Mouse (Mus musculus): ENCODE results near the gene Snd1. TPM values are rescaled to one million over a fixed set of nuclear protein-coding genes. Genes with fewer than 3 reads are reported as not detected.

The Snd1 gene
- polyA plus RNA-seq, 1 experiment from 2014 or later = 128 TPM

DNA sequence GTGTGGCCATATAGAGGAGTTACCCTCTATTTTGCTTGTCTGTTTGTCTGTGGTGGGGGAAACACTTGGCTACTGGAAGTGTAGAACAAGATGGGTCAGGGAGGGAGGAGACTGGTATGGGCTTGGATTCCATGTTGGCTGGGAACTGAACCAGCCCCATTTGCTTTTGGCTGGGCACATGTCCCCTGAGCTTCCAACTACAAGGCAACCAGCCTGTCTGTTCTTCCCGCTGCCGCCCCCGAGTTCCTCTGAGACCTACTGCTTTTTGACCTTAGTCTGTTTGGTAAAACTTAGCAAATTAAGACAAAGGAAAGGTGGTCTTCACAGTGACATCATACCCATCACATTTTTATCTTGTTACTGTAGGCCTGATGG is 397.5 kb downstream of the Snd1 start:
- 95% methylated on average over 3 of the region's 3 CpGs for WGBS
- no peaks in the 10 kb centered on the region for H3K27me3 ChIP-seq (ENCODE audit: control insufficient read depth, insufficient read depth, low read depth, low read length)
- no peak overlapping the region for H3K4me3 ChIP-seq (ENCODE audit: low read length)
- H3K27ac ChIP-seq (ENCODE audit: low read length) = no peak overlapping the region
- H3K9me3 ChIP-seq (ENCODE audit: control insufficient read depth, low read length) = no peaks in the 10 kb centered on the region
- 0 out of 2 replicates have a peak, but pooled peaks cover 5% of the 10 kb centered on the region for H3K4me1 ChIP-seq (replicated peaks; ENCODE audit: control insufficient read depth, insufficient read depth, low read length)
- no peak for ATAC-seq (ENCODE audit: low read depth)
- no peak overlapping the region for H3K9ac ChIP-seq (ENCODE audit: low read length)
- H3K4me2 ChIP-seq (ENCODE audit: low read depth, low read length) = no peak overlapping the region
- H3K36me3 ChIP-seq (ENCODE audit: control insufficient read depth, insufficient read depth, low read length) = 0 out of 2 replicates have a peak, but pooled peaks cover 2% of the 10 kb centered on the region

DNA sequence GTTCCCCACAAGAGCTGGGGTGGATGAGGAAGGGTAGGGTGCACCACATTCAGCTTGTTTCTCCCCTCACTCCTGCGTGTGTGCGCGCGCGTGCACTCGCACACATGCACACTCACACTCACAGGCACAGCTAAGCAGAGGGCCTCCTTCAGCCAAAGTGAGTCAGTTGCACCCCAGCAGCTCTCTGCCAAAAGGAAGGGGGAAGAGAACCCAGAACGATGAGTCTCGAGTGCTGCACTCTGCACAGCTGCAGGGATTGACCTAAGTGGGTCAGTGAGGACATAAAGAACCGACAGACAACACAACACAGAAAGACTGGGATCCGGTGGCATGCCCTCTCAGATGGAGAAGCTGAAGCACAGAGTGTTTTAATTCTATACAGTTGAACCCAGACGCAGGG is 399.1 kb downstream of the Snd1 start:
- no peaks in the 10 kb centered on the region for H3K9me3 ChIP-seq (ENCODE audit: control insufficient read depth, low read length)
- 73% methylated on average over 11 of the region's 11 CpGs for WGBS
- H3K9ac ChIP-seq (ENCODE audit: low read length) = no peak overlapping the region
- no peaks in the 10 kb centered on the region for H3K4me1 ChIP-seq (replicated peaks; ENCODE audit: control insufficient read depth, insufficient read depth, low read length)
- H3K4me3 ChIP-seq (ENCODE audit: low read length) = no peak overlapping the region
- H3K27me3 ChIP-seq (ENCODE audit: control insufficient read depth, insufficient read depth, low read depth, low read length) = no peaks in the 10 kb centered on the region
- no peak for ATAC-seq (ENCODE audit: low read depth)
- H3K36me3 ChIP-seq (ENCODE audit: control insufficient read depth, insufficient read depth, low read length) = 0 out of 2 replicates have a peak, but pooled peaks cover 2% of the 10 kb centered on the region
- no peak overlapping the region for H3K27ac ChIP-seq (ENCODE audit: low read length)
- no peak overlapping the region for H3K4me2 ChIP-seq (ENCODE audit: low read depth, low read length)

DNA sequence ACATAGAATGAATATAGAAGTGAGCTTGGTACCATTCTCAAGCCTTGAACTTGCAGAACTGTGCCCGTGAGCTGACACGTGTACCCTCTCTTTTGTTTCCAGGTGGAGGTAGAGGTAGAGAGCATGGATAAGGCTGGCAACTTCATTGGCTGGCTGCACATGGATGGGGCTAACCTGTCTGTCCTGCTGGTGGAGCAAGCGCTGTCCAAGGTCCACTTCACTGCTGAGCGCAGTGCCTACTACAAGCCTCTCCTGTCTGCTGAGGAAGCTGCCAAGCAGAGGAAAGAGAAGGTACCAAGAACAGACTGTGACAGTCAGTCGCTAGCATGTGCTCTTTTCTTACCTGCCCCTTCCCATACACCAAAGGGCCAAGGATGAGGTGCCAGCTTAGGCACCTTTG is 399.8 kb downstream of the Snd1 start:
- Histone ChIP-seq H3K36me3 (ENCODE audit: control insufficient read depth, insufficient read depth, low read length) (0 out of 2 replicates have a peak, but pooled peaks cover 2% of the 10 kb centered on the region), H3K4me1 (replicated peaks; ENCODE audit: control insufficient read depth, insufficient read depth, low read length) (no peaks in the 10 kb centered on the region), H3K4me2 (ENCODE audit: low read depth, low read length) (no peak overlapping the region), H3K4me3 (ENCODE audit: low read length) (no peak overlapping the region), H3K9me3 (ENCODE audit: control insufficient read depth, low read length) (no peaks in the 10 kb centered on the region), H3K27me3 (ENCODE audit: control insufficient read depth, insufficient read depth, low read depth, low read length) (no peaks in the 10 kb centered on the region), H3K27ac (ENCODE audit: low read length) (no peak overlapping the region), H3K9ac (ENCODE audit: low read length) (no peak overlapping the region)
- no peak for ATAC-seq (ENCODE audit: low read depth)
- 91% methylated on average over 5 of the region's 5 CpGs for WGBS

DNA sequence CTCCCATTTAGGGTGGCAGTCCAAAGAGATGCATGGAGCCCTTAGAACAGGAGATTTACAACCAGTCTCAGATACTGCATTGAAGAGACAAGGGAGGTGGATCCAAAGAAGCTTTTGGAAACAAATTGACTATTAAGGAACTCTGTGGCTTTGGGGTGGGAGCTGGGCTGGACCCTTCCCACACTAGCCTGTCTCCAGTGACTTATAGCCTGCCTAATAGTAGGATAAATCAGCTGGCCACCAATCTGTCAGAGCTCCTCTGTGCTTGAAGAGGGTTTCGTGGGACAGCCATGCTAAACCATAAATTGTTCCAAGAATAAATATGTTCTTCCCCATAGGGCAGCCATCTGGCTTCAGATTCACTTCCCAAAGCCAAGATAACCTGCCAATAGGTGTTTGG is 400.4 kb downstream of the Snd1 start:
- no peak overlapping the region for H3K4me2 ChIP-seq (ENCODE audit: low read depth, low read length)
- no peaks in the 10 kb centered on the region for H3K4me1 ChIP-seq (replicated peaks; ENCODE audit: control insufficient read depth, insufficient read depth, low read length)
- ATAC-seq (ENCODE audit: low read depth) = no peak
- H3K27me3 ChIP-seq (ENCODE audit: control insufficient read depth, insufficient read depth, low read depth, low read length) = no peaks in the 10 kb centered on the region
- no peak overlapping the region for H3K4me3 ChIP-seq (ENCODE audit: low read length)
- peaks cover 5% of the 10 kb centered on the region; the same call in 1 of the 2 replicates for H3K36me3 ChIP-seq (ENCODE audit: control insufficient read depth, insufficient read depth, low read length)
- H3K9ac ChIP-seq (ENCODE audit: low read length) = no peak overlapping the region
- H3K9me3 ChIP-seq (ENCODE audit: control insufficient read depth, low read length) = no peaks in the 10 kb centered on the region
- 88% methylated on average over 1 of the region's 1 CpGs for WGBS
- H3K27ac ChIP-seq (ENCODE audit: low read length) = no peak overlapping the region

DNA sequence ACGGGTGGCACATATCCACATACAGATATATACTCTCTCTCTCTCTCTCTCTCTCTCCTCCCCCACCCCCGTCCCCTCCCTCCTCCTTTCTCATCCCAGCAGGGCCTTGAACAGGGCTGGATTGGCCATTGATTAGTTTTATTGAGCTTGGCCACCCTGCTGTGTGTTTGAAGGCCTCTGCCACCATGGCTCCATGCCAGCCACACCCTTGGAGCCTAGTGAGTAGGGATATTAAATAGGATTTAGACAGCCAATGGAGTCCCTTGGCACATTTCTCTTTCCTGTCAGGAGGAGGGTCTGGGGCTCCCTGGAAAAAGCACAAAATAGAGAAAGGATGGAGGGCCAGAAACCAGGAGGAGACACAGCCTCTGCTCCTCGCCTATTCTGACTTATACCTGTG is 401.6 kb downstream of the Snd1 start:
- H3K27ac ChIP-seq (ENCODE audit: low read length) = no peak overlapping the region
- H3K4me3 ChIP-seq (ENCODE audit: low read length) = no peak overlapping the region
- no peak overlapping the region for H3K9ac ChIP-seq (ENCODE audit: low read length)
- H3K36me3 ChIP-seq (ENCODE audit: control insufficient read depth, insufficient read depth, low read length) = peaks cover 6% of the 10 kb centered on the region; the same call in 1 of the 2 replicates
- H3K4me1 ChIP-seq (replicated peaks; ENCODE audit: control insufficient read depth, insufficient read depth, low read length) = no peaks in the 10 kb centered on the region
- no peaks in the 10 kb centered on the region for H3K9me3 ChIP-seq (ENCODE audit: control insufficient read depth, low read length)
- no peaks in the 10 kb centered on the region for H3K27me3 ChIP-seq (ENCODE audit: control insufficient read depth, insufficient read depth, low read depth, low read length)
- H3K4me2 ChIP-seq (ENCODE audit: low read depth, low read length) = no peak overlapping the region
- 63% methylated on average over 3 of the region's 3 CpGs for WGBS
- no peak for ATAC-seq (ENCODE audit: low read depth)

DNA sequence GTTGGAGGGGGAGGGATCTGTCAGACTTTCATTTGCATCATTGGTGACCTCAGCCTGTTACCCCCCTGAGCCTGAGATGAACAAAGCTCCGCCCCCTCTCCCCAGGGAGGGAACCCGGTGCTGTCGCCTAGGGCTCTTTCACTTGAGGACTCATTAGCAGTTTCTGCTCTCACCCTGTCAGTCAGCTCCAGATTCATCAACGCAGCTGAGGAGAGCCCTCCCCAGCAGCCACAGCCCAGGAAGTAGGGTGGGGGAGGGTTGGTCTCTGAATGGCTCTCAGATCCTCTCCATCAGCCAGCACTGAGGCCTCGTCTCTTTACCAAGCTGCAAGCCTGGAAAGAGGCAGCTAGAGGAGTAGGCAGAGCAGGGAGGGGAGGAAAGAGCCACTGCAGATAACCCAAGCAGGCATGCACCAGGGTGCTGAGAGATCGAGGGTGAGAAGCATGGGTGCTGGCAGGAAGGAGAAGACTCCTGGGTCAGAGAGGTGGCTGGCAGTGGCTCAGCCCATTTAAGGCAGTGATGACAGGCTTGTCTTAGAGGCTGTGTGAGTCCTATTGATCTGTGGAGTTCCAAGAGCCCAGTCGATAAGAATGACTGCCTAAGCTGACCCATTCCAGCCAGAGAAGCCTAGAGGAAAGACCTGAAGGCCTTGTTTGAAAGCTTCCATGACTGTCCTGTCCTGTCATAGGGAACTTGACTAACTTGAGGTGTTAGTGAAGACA is 403.2 kb downstream of the Snd1 start:
- Histone ChIP-seq H3K4me3 (ENCODE audit: low read length) (no peak overlapping the region), H3K9me3 (ENCODE audit: control insufficient read depth, low read length) (no peaks in the 10 kb centered on the region), H3K9ac (ENCODE audit: low read length) (no peak overlapping the region), H3K27me3 (ENCODE audit: control insufficient read depth, insufficient read depth, low read depth, low read length) (no peaks in the 10 kb centered on the region), H3K27ac (ENCODE audit: low read length) (no peak overlapping the region), H3K4me1 (replicated peaks; ENCODE audit: control insufficient read depth, insufficient read depth, low read length) (no peaks in the 10 kb centered on the region), H3K36me3 (ENCODE audit: control insufficient read depth, insufficient read depth, low read length) (peaks cover 6% of the 10 kb centered on the region), H3K4me2 (ENCODE audit: low read depth, low read length) (no peak overlapping the region)
- 28% methylated on average over 7 of the region's 7 CpGs for WGBS
- ATAC-seq (ENCODE audit: low read depth) = peak; percentile 32; the same call in 1 of the 2 replicates

DNA sequence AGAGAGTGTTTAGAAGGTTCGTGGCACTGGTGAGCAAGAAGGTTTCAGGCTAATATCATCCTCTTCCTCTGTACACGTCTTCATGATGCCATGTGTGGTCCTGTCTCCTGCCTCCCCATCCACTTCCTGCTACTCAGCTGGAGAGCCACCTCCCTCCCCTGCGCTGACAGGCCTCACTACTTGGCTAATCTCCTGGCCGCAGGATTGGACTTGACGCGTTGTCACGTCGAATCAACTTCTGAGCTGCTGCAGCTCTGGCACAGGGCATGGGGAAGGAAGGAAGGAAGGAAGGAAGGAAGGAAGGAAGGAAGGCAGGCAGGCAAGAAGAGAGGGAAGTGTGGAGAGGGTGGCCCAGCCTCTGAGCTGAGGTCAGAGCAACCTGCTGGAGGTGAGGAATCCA is 404.4 kb downstream of the Snd1 start:
- Histone ChIP-seq H3K27me3 (ENCODE audit: control insufficient read depth, insufficient read depth, low read depth, low read length) (no peaks in the 10 kb centered on the region), H3K4me1 (replicated peaks; ENCODE audit: control insufficient read depth, insufficient read depth, low read length) (no peaks in the 10 kb centered on the region), H3K4me2 (ENCODE audit: low read depth, low read length) (no peak overlapping the region), H3K9ac (ENCODE audit: low read length) (no peak overlapping the region), H3K9me3 (ENCODE audit: control insufficient read depth, low read length) (no peaks in the 10 kb centered on the region), H3K27ac (ENCODE audit: low read length) (no peak overlapping the region), H3K36me3 (ENCODE audit: control insufficient read depth, insufficient read depth, low read length) (peaks cover 7% of the 10 kb centered on the region), H3K4me3 (ENCODE audit: low read length) (no peak overlapping the region)
- 70% methylated on average over 8 of the region's 8 CpGs for WGBS
- no peak for ATAC-seq (ENCODE audit: low read depth)

DNA sequence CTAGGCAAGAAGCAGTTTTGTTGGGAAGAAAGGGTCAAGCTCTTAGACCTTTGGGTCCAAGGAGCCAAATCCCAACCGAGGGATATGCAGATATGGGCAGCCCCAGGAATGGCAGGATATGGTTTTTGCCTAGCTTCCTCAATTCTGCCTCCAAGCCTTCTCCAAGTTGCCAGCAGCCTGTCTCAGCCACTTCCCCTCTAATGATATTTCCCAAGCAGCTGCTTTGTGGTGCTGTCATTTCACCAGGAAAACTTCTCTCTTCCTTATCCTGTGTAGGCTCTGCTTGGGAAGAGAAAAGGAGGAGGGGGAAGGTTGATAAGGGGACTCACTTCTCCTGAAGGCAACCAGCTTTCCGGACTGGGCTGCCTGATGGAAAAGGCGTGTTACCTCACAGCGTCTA is 406.0 kb downstream of the Snd1 start:
- WGBS = 62% methylated on average over 4 of the region's 4 CpGs
- Histone ChIP-seq H3K9me3 (ENCODE audit: control insufficient read depth, low read length) (no peaks in the 10 kb centered on the region), H3K9ac (ENCODE audit: low read length) (no peak overlapping the region), H3K27ac (ENCODE audit: low read length) (no peak overlapping the region), H3K4me2 (ENCODE audit: low read depth, low read length) (no peak overlapping the region), H3K27me3 (ENCODE audit: control insufficient read depth, insufficient read depth, low read depth, low read length) (no peaks in the 10 kb centered on the region), H3K4me1 (replicated peaks; ENCODE audit: control insufficient read depth, insufficient read depth, low read length) (no peaks in the 10 kb centered on the region), H3K36me3 (ENCODE audit: control insufficient read depth, insufficient read depth, low read length) (peaks cover 14% of the 10 kb centered on the region), H3K4me3 (ENCODE audit: low read length) (no peak overlapping the region)
- peak; percentile 21; the same call in 1 of the 2 replicates for ATAC-seq (ENCODE audit: low read depth)

DNA sequence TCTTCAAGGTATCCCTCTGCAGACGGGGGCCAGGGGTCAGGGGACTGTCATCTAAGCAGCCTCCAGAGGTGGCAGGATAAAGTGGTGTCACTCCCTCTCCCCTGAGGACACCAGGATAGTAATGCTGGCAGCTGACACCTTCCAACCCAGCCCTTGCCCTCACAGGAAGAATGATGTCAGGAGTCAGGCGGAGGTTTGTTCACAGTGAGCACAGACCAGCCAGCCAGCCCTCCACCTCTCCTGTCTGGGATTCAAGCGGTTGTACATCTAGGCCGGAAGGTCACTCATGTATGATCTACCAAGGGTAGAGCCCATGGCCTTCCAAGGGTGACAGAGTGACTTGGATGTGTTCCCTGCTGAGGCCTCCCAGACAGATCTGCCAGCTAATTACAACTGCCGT is 408.6 kb downstream of the Snd1 start:
- H3K4me2 ChIP-seq (ENCODE audit: low read depth, low read length) = no peak overlapping the region
- no peak for ATAC-seq (ENCODE audit: low read depth)

More for the DNA sequence above, 408.6 kb downstream of the Snd1 start:
- H3K4me1 ChIP-seq (replicated peaks; ENCODE audit: control insufficient read depth, insufficient read depth, low read length) = no peaks in the 10 kb centered on the region
- no peak overlapping the region for H3K27ac ChIP-seq (ENCODE audit: low read length)
- no peaks in the 10 kb centered on the region for H3K9me3 ChIP-seq (ENCODE audit: control insufficient read depth, low read length)
- H3K36me3 ChIP-seq (ENCODE audit: control insufficient read depth, insufficient read depth, low read length) = peaks cover 18% of the 10 kb centered on the region
- WGBS = 72% methylated on average over 5 of the region's 5 CpGs
- no peak overlapping the region for H3K9ac ChIP-seq (ENCODE audit: low read length)
- no peaks in the 10 kb centered on the region for H3K27me3 ChIP-seq (ENCODE audit: control insufficient read depth, insufficient read depth, low read depth, low read length)
- no peak overlapping the region for H3K4me3 ChIP-seq (ENCODE audit: low read length)
